Mouse (Mus musculus) C2C12 (cell line): Measurements from ENCODE around the gene Bbs5. TPM values are rescaled to one million over a fixed set of nuclear protein-coding genes. Genes with fewer than 3 reads are reported as not detected.

Experiments used
- H3K27me3 ChIP-seq: one replicate; pipeline ENCODE4 v1.6.1; 2011; ENCODE audit not compliant: control insufficient read depth, insufficient read depth, insufficient read length
- H3K36me3 ChIP-seq: one replicate; pipeline ENCODE4 v1.6.1; 2011; ENCODE audit not compliant: control insufficient read depth, insufficient read depth
- H3K4me3 ChIP-seq: one replicate; pipeline ENCODE4 v1.5.1; 2011; ENCODE audit warnings: mild to moderate bottlenecking, control low read depth; ENCODE audit not compliant: poor library complexity, insufficient read depth, severe bottlenecking
- H3K79me2 ChIP-seq: one replicate; pipeline ENCODE4 v1.6.1; 2011; ENCODE audit not compliant: control insufficient read depth, insufficient read depth
- H3K79me3 ChIP-seq: one replicate; pipeline ENCODE4 v1.6.1; 2011; ENCODE audit warnings: low read depth, control low read depth
- H3ac ChIP-seq: one replicate; pipeline ENCODE3; 2011; ENCODE audit warnings: low read depth; ENCODE audit not compliant: control insufficient read depth, insufficient read length
- CEBPB ChIP-seq: IDR thresholded peaks from one replicate; pipeline ENCODE4 v1.6.1; 2011; ENCODE audit warnings: low read depth, mild to moderate bottlenecking, control low read depth, moderate library complexity
- CTCF ChIP-seq: IDR thresholded peaks from one replicate; pipeline ENCODE4 v1.5.1; 2011; ENCODE audit not compliant: control insufficient read depth, insufficient read depth, insufficient read length
- FOSL1 ChIP-seq: IDR thresholded peaks from one replicate; pipeline ENCODE4 v1.8.0; 2011; ENCODE audit warnings: mild to moderate bottlenecking, low read length; ENCODE audit not compliant: poor library complexity, insufficient read depth, severe bottlenecking
- MAX ChIP-seq: IDR thresholded peaks from one replicate; pipeline ENCODE4 v1.6.1; 2011; ENCODE audit warnings: mild to moderate bottlenecking, control low read depth
- MYOD1 ChIP-seq: IDR thresholded peaks from one replicate; pipeline ENCODE4 v1.6.1; 2011; ENCODE audit warnings: low read depth; ENCODE audit not compliant: control insufficient read depth, insufficient read length
- MYOG ChIP-seq: IDR thresholded peaks from one replicate; pipeline ENCODE4 v1.6.1; 2011; ENCODE audit not compliant: control insufficient read depth, insufficient read length; ENCODE audit errors: extremely low read depth
- USF1 ChIP-seq: IDR thresholded peaks from one replicate; pipeline ENCODE4 v1.6.1; 2011; ENCODE audit warnings: low read depth, mild to moderate bottlenecking, control low read depth, moderate library complexity
- long read RNA-seq, 2 experiments: library from polyadenylated mRNA; unstranded; transcript quantifications; one replicate each; pipeline ENCODE4 v2.0.0; 2019 to 2020
- polyA plus RNA-seq: library from polyadenylated mRNA; unstranded; fragments of >200 nt; fragmentation: generic; extraction: Trizol; gene quantifications from one replicate; pipeline ENCODE4 v1.2.1, GENCODE M21; 2012; ENCODE audit warnings: missing spikeins

The Bbs5 gene
- polyA plus RNA-seq: 3.1 TPM
- long read RNA-seq, experiment 1, transcript Bbs5-201 (12 exons, 1,468 nt): major isoform, 10 of 11 reads
- long read RNA-seq, experiment 1, partial matches to known transcripts: 0 of 11 reads
- long read RNA-seq, experiment 1, other reads (novel, unspliced or antisense): 1 of 11 reads
- long read RNA-seq, experiment 2, transcript Bbs5-201 (12 exons, 1,468 nt): major isoform, 19 of 22 reads
- long read RNA-seq, experiment 2, partial matches to known transcripts: 1 of 22 reads
- long read RNA-seq, experiment 2, other reads (novel, unspliced or antisense): 2 of 22 reads

DNA sequence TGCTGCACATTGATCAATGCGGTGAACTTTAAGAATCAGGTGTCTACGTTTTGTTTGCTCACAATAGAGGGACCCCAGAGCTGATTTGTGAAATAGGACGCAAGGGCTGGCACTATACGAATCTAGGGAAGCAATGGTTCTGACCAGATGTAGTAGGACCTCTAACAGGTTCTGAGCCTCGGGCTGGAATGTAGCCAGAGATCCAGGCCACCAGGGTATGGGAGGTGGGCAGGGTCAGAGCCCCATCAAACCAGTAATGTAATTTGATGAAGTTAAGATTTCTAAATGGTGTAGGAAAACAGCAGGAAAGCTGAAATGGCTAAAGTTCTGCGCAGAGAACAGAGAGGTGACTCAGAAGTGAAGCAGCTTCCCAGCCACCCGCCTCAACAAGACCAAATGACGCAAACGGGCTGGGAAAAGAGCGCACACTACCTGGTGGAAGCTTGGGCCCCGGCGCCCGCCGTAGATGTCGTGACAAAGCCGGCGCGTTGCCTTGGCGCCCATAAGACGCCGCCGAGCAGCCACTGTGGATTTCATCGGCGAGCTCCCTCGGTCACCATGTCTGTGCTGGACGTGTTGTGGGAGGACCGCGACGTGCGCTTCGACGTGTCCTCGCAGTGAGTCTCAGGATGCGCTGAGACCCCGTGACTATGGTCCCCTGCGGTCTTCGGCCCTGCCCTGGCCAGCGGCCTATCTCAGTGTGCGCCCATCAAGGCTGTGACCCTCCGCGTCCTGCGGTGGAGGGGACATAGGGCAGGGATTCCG lies at the start of gene Bbs5:
TSS of gene Bbs5 (plus strand) at position 446 of the 765 bp plus-strand sequence.
- H3K27me3 ChIP-seq: no peaks in the 10 kb centered on the region
- no peaks in the 10 kb centered on the region for H3K79me3 ChIP-seq
- peaks cover 7% of the 10 kb centered on the region for H3K79me2 ChIP-seq
- H3ac ChIP-seq: peak within 1 kb of the TSS; percentile 99
- H3K36me3 ChIP-seq: no peaks in the 10 kb centered on the region
- no peak for TF ChIP-seq USF1
- peak; percentile 56 for TF ChIP-seq CEBPB
- peak within 1 kb of the TSS; percentile 97 for H3K4me3 ChIP-seq

DNA sequence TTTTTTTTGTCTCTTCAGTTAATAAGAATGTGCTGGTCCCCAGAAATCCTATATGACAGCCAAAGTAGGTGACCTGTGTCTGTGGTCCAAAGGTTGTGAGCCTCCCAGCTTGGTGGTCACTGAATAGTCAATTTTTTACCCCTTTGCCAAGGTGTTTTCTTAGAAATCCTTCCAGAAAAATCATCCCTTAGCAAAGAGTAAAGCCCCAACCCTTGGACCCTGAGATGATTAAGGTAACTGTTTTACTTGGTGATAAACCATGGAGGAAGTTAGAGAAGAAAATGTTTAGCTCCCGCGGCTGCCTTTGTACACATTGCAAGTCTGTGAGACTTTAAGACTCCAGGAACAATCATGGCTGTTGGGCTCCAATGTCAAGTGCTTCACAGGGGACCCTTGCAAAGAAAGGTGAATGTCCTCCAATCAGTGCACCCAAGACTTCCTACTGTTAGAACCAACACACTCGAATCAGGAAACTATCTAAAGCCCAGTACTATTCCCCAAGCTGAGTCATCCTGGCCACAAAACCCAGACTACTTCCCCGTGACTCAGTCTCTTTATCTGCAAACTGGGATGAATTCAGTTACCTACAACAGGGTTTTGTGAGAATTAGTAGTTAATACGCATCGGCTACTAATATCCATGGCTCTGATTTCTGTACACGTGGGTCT lies 43.1 kb upstream of the Bbs5 start:
- H3ac ChIP-seq: no peak overlapping the region
- no peaks in the 10 kb centered on the region for H3K27me3 ChIP-seq
- no peaks in the 10 kb centered on the region for H3K79me2 ChIP-seq
- no peak overlapping the region for H3K4me3 ChIP-seq
- TF ChIP-seq FOSL1 (no peak), MYOD1 (no peak), CTCF (no peak), MYOG (no peak), USF1 (no peak), MAX (no peak), CEBPB (no peak)
- no peaks in the 10 kb centered on the region for H3K36me3 ChIP-seq
- H3K79me3 ChIP-seq: no peaks in the 10 kb centered on the region

DNA sequence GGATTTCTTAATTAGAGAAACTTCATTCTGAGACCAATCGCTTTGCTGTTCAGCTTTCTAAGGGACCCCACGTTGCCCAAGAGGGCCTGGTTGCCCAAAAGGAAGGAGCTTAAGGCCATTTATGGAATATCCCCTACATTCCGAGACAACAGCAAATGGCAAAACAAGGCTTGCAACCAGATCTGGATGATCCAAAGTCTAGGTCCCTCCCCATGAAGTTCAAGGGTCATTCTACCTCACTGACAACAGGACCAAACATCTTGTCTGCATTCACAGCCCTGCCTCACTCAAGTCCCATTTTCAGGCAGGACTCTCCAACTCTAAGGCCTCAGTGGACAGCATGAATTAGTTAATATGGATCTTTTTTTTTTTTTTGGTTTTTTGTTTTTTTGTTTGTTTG lies 40.4 kb upstream of the Bbs5 start:
- H3K79me2 ChIP-seq: no peaks in the 10 kb centered on the region
- no peak overlapping the region for H3ac ChIP-seq
- no peaks in the 10 kb centered on the region for H3K27me3 ChIP-seq
- no peak overlapping the region for H3K4me3 ChIP-seq
- TF ChIP-seq MYOD1: no peak
- TF ChIP-seq MAX: no peak
- no peak for TF ChIP-seq USF1
- TF ChIP-seq MYOG: no peak
- no peak for TF ChIP-seq CEBPB
- no peak for TF ChIP-seq CTCF
- TF ChIP-seq FOSL1: no peak
- H3K36me3 ChIP-seq: no peaks in the 10 kb centered on the region
- no peaks in the 10 kb centered on the region for H3K79me3 ChIP-seq

DNA sequence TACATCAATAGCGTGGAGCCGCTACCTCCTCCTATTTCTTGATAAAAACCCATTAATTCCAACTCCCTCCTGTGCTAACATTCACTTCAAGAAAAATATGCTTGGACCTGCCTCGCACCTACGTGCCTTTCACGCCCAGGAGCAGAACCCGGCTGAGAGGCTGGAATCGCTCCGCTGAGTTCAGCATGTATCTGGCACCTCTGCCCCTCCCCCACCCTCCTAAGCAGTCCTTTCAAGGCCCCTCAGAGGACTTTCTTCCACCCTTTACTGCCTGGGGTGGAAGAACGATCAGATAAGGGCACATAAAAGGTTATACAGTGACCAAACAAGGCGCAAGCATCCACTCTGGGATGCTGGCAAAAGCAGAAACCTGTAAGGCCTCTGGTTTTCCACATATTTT lies 34.7 kb upstream of the Bbs5 start:
- Histone ChIP-seq H3K79me3 (no peaks in the 10 kb centered on the region), H3K36me3 (no peaks in the 10 kb centered on the region), H3K4me3 (no peak overlapping the region), H3K27me3 (no peaks in the 10 kb centered on the region), H3ac (no peak overlapping the region), H3K79me2 (no peaks in the 10 kb centered on the region)
- no peak for TF ChIP-seq USF1
- TF ChIP-seq MYOG: no peak
- TF ChIP-seq MYOD1: no peak
- TF ChIP-seq MAX: no peak
- no peak for TF ChIP-seq FOSL1
- TF ChIP-seq CTCF: no peak
- no peak for TF ChIP-seq CEBPB

DNA sequence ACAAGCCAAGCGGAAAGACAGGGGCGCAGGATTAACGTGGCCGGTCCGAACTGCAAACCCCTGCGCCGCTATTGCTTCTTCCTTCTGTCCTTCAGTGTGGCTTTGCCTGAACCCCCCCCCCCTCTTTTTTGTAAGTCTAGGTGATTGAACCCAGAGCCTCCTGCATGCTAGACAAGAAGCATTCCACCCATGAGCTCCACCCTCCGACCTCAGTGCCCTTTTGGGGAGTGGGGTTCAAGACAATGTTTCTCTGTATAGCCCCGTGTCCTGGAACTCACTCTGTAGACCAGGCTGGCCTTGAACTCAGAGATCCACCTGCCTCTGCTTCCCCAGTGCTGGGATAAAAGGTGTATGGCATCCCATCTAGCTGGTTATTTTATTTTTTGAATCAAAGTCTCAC lies 34.3 kb upstream of the Bbs5 start:
- no peak overlapping the region for H3K4me3 ChIP-seq
- no peak for TF ChIP-seq FOSL1
- no peak for TF ChIP-seq MYOG
- no peak for TF ChIP-seq MAX
- TF ChIP-seq MYOD1: no peak
- no peak for TF ChIP-seq USF1
- no peak for TF ChIP-seq CEBPB
- no peak for TF ChIP-seq CTCF
- no peak overlapping the region for H3ac ChIP-seq
- no peaks in the 10 kb centered on the region for H3K79me2 ChIP-seq
- H3K36me3 ChIP-seq: no peaks in the 10 kb centered on the region
- H3K79me3 ChIP-seq: no peaks in the 10 kb centered on the region
- H3K27me3 ChIP-seq: no peaks in the 10 kb centered on the region
